Mouse (Mus musculus) CH12.LX (cell line): ENCODE measurements around the gene Hoxd13.

Source experiments
- BHLHE40 ChIP-seq: IDR thresholded peaks from 2 replicates; pipeline ENCODE4 v1.6.1; 2011; ENCODE audit warnings: mild to moderate bottlenecking, low read depth, low read length, improper control_type of control experiment
- CHD2 ChIP-seq: IDR thresholded peaks from 2 replicates; pipeline ENCODE4 v1.6.1; 2011; ENCODE audit warnings: low read length, improper control_type of control experiment
- CTCF ChIP-seq, 2 experiments: IDR thresholded peaks in 1 of 2; conservative IDR thresholded peaks in 1 of 2; 2 replicates each; pipeline ENCODE4 v1.5.1; 2011 to 2012; ENCODE audit warnings: low read depth in 2 of 2, low read length in 2 of 2, improper control_type of control experiment in 1 of 2, inconsistent platforms in 1 of 2, mild to moderate bottlenecking in 1 of 2, moderate library complexity in 1 of 2
- EP300 ChIP-seq: IDR thresholded peaks from 2 replicates; pipeline ENCODE4 v1.6.1; 2011; ENCODE audit warnings: low read length, improper control_type of control experiment
- MXI1 ChIP-seq: IDR thresholded peaks from 2 replicates; pipeline ENCODE4 v1.6.1; 2011; ENCODE audit warnings: mild to moderate bottlenecking, low read depth, low read length, improper control_type of control experiment
- POLR2A ChIP-seq: IDR thresholded peaks from 2 replicates; pipeline ENCODE4 v1.6.1; 2011; ENCODE audit warnings: low read depth, mild to moderate bottlenecking, improper control_type of control experiment, low read length
- USF1 ChIP-seq: IDR thresholded peaks from 2 replicates; pipeline ENCODE4 v1.6.1; 2014; ENCODE audit warnings: low read depth, mild to moderate bottlenecking, inconsistent platforms, low read length, improper control_type of control experiment
- ZC3H11A ChIP-seq: IDR thresholded peaks from 2 replicates; pipeline ENCODE4 v1.6.1; 2012; ENCODE audit warnings: low read depth, mild to moderate bottlenecking, inconsistent platforms, low read length, improper control_type of control experiment
- ZMIZ1 ChIP-seq: IDR thresholded peaks from 2 replicates; pipeline ENCODE4 v1.6.1; 2012; ENCODE audit warnings: low read depth, mild to moderate bottlenecking, inconsistent platforms, low read length, improper control_type of control experiment

DNA sequence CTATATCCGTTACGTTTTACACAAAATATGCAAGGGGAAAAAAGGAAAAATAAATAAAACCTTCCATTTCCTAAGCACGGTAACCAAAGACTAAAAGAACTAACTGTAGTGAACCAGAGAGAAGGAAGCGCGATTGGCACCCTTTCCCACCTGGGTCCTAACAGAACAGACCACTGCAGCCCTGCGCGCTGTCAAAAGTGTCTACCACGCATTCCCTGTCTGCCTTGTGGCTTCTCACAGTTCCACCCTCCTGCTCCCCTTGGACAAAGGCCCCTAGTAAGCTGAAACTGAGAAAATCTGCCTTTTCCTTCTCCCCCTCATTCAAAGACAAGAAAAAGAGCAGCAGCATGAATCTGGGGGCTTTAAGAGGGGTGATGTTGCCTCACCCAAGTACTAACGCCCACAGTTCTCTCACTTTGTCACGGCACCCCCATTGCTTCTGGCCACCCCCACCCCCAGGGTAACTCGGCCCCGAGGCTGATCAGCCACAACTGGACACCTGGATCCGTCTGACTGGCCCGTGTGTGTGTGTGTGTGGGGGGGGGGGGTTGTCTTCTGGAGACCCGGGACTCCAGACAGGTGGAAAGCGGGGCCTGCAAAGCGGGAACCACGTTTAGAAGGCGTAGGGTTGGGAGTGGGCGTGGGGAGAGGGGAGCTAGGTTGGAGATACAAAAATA, 13.2 kb upstream of the Hoxd13 start:
- TF ChIP-seq ZC3H11A: no peak
- no peak for TF ChIP-seq MXI1
- no peak for TF ChIP-seq POLR2A
- TF ChIP-seq USF1: no peak
- TF ChIP-seq BHLHE40: no peak
- no peak for TF ChIP-seq CTCF (conservative IDR thresholded peaks at IDR 0.05 in 1 of 2, IDR thresholded peaks at IDR 0.05 in 1 of 2; ENCODE audit: low read depth in 2 of 2, low read length in 2 of 2)
- TF ChIP-seq ZMIZ1: no peak
- TF ChIP-seq CHD2: no peak
- TF ChIP-seq EP300: no peak
